Mouse (Mus musculus) stomach, postnatal 0 days (tissue): ENCODE measurements around the gene Exoc5.

Experiments used
- CTCF ChIP-seq: IDR thresholded peaks from 2 replicates; pipeline ENCODE4 v1.5.1; 2016; ENCODE audit warnings: antibody characterized with exemption, low read depth, mild to moderate bottlenecking, moderate library complexity
- EP300 ChIP-seq: optimal IDR thresholded peaks from 2 replicates; pipeline ENCODE3; 2016; ENCODE audit warnings: antibody characterized with exemption

DNA sequence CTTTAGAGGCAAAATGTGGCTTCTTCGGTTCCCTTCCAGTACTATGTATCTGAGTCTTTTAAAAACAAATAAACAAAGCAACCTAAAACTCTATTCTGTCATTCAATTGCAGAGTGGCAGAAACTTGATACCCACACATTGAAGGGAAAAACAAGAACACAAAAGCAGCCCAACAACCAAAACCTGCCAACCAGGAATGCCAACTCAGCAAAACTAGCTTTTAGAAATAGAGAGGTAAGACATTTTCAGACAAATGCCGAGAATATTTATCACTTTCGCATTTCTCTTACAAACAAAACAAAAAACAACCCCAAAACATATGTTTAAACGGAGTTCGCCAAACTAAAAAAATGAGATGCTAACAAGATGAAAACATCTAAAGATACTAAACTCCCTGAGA lies 37.5 kb downstream of the Exoc5 start:
- TF ChIP-seq EP300 (no peak), CTCF (no peak)
